Mouse (Mus musculus): ENCODE measurements around the gene Ccdc157.

- TF ChIP-seq POLR2A (IDR thresholded peaks at IDR 0.05; ENCODE audit: borderline replicate concordance, extremely low read depth, insufficient read depth, insufficient read length, poor library complexity, severe bottlenecking) (no peak), CTCF (IDR thresholded peaks at IDR 0.05; ENCODE audit: borderline replicate concordance, extremely low read depth, insufficient read depth, insufficient read length) (no peak)
Observed at GRCm38 (mm10) chr11:4190677-4191076, 30.6 kb upstream of the Ccdc157 start.

Data from brain, embryonic 14.5 days (tissue).